Mouse (Mus musculus) erythroblast, embryonic 14.5 days (primary cell): ENCODE results near the gene Sgk1.

ENCODE experiments used
- GATA1 ChIP-seq: IDR thresholded peaks from 2 replicates; pipeline ENCODE4 v1.6.1; 2012; ENCODE audit warnings: low read length, inconsistent platforms, mixed read lengths
- TAL1 ChIP-seq: IDR thresholded peaks from 3 replicates; pipeline ENCODE4 v1.6.1; 2012; ENCODE audit warnings: low read length, inconsistent platforms, mixed read lengths

- TF ChIP-seq GATA1, result no peak
- TF ChIP-seq TAL1, result no peak
These were observed 32.8 kb downstream of the Sgk1 start for GRCm38 (mm10) chr10:21914751-21915150.
